Mouse (Mus musculus): ENCODE measurements at regions not wholly inside any gene's neighbourhood (a gene's known extent, or its start where the extent isn't known, plus 50 kb on each side); places are given as distances from the start of the nearest gene placed in this dataset.

DNA sequence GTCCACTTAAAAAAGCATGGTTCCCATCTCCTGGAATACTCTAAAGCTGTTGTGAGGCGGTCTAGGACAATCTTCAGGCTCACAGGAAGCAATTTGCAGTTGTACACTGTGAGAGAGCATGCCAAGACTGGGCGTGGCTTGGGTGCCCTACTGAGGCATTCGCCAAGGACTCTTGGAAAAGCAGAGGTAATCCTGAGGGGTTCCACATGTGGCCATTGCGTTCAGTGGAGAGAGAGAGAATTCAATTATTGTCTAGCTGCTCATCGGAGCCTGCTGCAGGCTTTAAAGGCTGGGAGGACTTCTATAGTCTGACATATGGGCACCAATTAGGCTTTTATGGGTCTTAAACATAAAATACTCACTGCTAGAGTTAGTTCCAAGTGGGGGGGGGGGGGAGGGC is 113.8 kb upstream of the Lnx1 start:
- H3K4me2 ChIP-seq (replicated peaks; ENCODE audit: low read depth, low read length), result no peak overlapping the region

DNA sequence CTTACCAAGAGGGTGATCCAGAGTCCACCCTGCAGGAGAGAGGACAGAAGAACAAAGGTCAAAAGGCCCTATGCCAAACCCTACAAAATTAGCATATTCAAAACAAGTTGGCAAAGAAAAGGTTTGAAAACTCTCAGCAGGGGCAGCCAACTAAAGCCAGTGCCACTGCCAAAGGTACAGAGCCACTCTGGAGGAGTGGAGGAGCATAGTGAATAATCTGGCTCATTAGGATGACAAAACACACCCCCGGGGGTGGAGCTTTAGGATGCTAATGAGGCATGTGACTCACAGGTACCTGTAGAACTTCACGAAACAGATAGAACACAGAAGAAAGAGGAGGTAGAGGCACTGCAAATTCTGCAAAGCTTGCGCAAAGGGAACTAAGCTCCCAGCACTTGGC is 110.7 kb upstream of the Lnx1 start:
- H3K4me2 ChIP-seq (replicated peaks; ENCODE audit: low read depth, low read length), result no peak overlapping the region
- no peaks in the 10 kb centered on the region for H3K27me3 ChIP-seq (ENCODE audit: insufficient read depth, low read length)
- 43% methylated on average over 3 of the region's 3 CpGs for WGBS
- H3K36me3 ChIP-seq (ENCODE audit: insufficient read depth, low read length), result no peaks in the 10 kb centered on the region
- H3K4me3 ChIP-seq (ENCODE audit: low read length), result no peak overlapping the region
- no peaks in the 10 kb centered on the region for H3K9me3 ChIP-seq (ENCODE audit: low read length)
- H3K27ac ChIP-seq (ENCODE audit: low read length), result no peak overlapping the region
- no peak for ATAC-seq (ENCODE audit: low FRiP score, low TSS enrichment)
- H3K4me1 ChIP-seq (ENCODE audit: insufficient read depth, low read length), result no peaks in the 10 kb centered on the region
- no peak overlapping the region for H3K9ac ChIP-seq (replicated peaks; ENCODE audit: low read length)

More for the DNA sequence above, 113.8 kb upstream of the Lnx1 start:
- 30% methylated on average over 5 of the region's 5 CpGs for WGBS
- Histone ChIP-seq H3K9ac (replicated peaks; ENCODE audit: low read length) (no peak overlapping the region), H3K27ac (ENCODE audit: low read length) (no peak overlapping the region), H3K4me1 (ENCODE audit: insufficient read depth, low read length) (no peaks in the 10 kb centered on the region), H3K36me3 (ENCODE audit: insufficient read depth, low read length) (no peaks in the 10 kb centered on the region), H3K4me3 (ENCODE audit: low read length) (no peak overlapping the region), H3K27me3 (ENCODE audit: insufficient read depth, low read length) (no peaks in the 10 kb centered on the region), H3K9me3 (ENCODE audit: low read length) (no peaks in the 10 kb centered on the region)
- 0 out of 2 replicates have a peak, but pooled peaks have one; percentile 39 for ATAC-seq (ENCODE audit: low FRiP score, low TSS enrichment)

DNA sequence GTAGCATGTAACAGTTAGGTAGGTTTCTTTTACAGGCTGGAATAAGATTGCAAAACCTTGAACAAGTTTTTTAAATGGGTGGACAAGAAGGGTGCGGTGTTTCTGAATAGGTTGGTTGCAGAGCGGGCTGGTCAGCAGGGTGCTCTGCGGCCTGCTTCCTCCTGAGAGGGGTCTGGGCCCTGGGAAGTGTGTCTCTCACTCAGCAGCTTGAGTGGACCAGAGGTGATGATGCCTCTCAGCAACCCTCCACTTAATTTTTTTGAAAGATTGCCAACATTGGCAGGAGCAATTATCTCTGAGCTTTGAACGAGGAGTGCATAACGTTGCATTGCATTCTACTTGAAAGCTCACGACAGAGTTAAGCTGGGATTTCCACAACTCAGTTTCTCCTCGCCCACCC is 108.3 kb upstream of the Lnx1 start:
- ATAC-seq (ENCODE audit: low FRiP score, low TSS enrichment), result no peak
- Histone ChIP-seq H3K4me3 (ENCODE audit: low read length) (no peak overlapping the region), H3K9ac (replicated peaks; ENCODE audit: low read length) (no peak overlapping the region), H3K27ac (ENCODE audit: low read length) (no peak overlapping the region), H3K9me3 (ENCODE audit: low read length) (no peaks in the 10 kb centered on the region), H3K36me3 (ENCODE audit: insufficient read depth, low read length) (no peaks in the 10 kb centered on the region), H3K4me2 (replicated peaks; ENCODE audit: low read depth, low read length) (no peak overlapping the region), H3K27me3 (ENCODE audit: insufficient read depth, low read length) (no peaks in the 10 kb centered on the region), H3K4me1 (ENCODE audit: insufficient read depth, low read length) (no peaks in the 10 kb centered on the region)
- WGBS, result 84% methylated on average over 7 of the region's 7 CpGs

DNA sequence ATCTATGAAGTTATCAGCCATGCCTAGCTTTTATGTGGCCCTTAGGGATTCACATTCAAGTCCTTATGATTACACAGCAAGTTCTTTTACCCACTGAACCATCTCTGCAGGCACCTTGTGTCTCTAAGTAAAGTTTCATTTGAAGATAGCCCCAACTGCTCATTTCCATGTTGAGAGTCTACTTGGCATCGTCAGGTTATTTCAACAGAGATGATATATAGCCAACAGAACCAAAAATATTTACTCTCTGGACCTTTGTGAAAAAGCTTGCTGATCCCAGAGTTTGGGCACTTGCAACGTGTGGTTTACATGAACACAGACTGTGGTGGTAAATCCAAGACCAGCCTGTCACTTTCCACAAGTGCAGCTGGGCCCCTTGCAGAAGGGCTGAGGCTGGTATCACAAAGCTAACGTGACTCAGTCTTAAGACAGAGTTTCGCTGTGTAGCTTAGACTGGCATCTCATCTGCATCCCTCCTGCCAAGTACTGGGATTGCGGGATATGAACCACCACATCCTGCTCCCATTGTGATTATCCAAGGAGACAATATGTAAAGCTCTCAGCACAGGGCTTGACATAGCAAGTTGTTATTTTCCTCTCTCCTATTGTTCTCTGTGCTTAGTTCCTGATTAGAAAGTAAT is 105.0 kb upstream of the Lnx1 start:
- no peak overlapping the region for H3K9ac ChIP-seq (replicated peaks; ENCODE audit: low read length)
- ATAC-seq (ENCODE audit: low FRiP score, low TSS enrichment), result no peak
- H3K27ac ChIP-seq (ENCODE audit: low read length), result no peak overlapping the region
- peaks cover under 1% of the 10 kb centered on the region; the same call in 1 of the 2 replicates for H3K27me3 ChIP-seq (ENCODE audit: insufficient read depth, low read length)
- 72% methylated on average over 5 of the region's 5 CpGs for WGBS
- H3K4me2 ChIP-seq (replicated peaks; ENCODE audit: low read depth, low read length), result no peak overlapping the region
- H3K4me3 ChIP-seq (ENCODE audit: low read length), result no peak overlapping the region
- no peaks in the 10 kb centered on the region for H3K9me3 ChIP-seq (ENCODE audit: low read length)
- no peaks in the 10 kb centered on the region for H3K36me3 ChIP-seq (ENCODE audit: insufficient read depth, low read length)
- no peaks in the 10 kb centered on the region for H3K4me1 ChIP-seq (ENCODE audit: insufficient read depth, low read length)

DNA sequence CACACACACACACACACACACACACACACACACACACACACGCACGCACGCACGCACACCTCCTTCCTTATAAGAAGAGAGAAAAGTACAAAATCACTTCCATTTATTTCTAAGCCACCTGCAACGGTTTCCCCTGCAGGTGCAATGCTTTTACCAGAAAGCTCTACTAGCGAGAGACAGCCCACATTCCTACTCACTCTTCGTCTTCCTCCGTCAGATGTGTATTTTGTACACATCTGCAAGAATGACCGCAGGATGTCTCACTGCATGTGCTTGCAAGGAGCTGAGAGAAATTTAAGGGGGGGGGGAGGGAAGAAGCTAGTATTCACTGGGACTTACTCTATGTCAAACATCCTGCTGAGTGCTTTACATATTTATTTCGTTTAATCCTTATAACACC is 99.2 kb upstream of the Lnx1 start:
- no peak overlapping the region for H3K27ac ChIP-seq (ENCODE audit: low read length)
- H3K36me3 ChIP-seq (ENCODE audit: insufficient read depth, low read length), result no peaks in the 10 kb centered on the region
- no peak overlapping the region for H3K9ac ChIP-seq (replicated peaks; ENCODE audit: low read length)
- peaks cover 5% of the 10 kb centered on the region; the same call in 1 of the 2 replicates for H3K4me1 ChIP-seq (ENCODE audit: insufficient read depth, low read length)
- H3K4me2 ChIP-seq (replicated peaks; ENCODE audit: low read depth, low read length), result no peak overlapping the region
- no peaks in the 10 kb centered on the region for H3K9me3 ChIP-seq (ENCODE audit: low read length)
- ATAC-seq (ENCODE audit: low FRiP score, low TSS enrichment), result no peak
- H3K27me3 ChIP-seq (ENCODE audit: insufficient read depth, low read length), result peaks cover 5% of the 10 kb centered on the region; the same call in 1 of the 2 replicates
- WGBS, result 81% methylated on average over 10 of the region's 10 CpGs
- H3K4me3 ChIP-seq (ENCODE audit: low read length), result no peak overlapping the region

DNA sequence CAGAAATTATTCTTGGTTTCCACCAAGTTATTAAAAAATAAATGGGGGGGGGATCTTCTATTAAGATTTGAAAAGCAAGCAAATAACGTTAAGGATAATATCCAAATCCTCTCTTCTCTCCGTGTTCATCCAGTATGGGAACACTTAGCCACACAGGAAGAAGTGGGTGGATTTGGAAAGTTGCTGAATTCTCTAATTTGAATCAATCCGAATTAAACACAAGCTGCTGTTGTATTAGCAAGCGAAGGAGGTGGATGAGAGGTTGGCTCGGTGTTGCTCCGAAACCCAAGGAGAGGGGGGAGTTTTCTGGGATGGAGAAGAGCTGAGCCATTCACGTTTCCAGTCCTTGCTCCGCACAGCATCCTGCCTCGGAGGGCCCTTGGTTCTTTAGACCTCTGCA is 97.6 kb upstream of the Lnx1 start:
- H3K4me1 ChIP-seq (ENCODE audit: insufficient read depth, low read length), result peaks cover 5% of the 10 kb centered on the region; the same call in 1 of the 2 replicates
- WGBS, result 51% methylated on average over 9 of the region's 9 CpGs
- no peak for ATAC-seq (ENCODE audit: low FRiP score, low TSS enrichment)

DNA sequence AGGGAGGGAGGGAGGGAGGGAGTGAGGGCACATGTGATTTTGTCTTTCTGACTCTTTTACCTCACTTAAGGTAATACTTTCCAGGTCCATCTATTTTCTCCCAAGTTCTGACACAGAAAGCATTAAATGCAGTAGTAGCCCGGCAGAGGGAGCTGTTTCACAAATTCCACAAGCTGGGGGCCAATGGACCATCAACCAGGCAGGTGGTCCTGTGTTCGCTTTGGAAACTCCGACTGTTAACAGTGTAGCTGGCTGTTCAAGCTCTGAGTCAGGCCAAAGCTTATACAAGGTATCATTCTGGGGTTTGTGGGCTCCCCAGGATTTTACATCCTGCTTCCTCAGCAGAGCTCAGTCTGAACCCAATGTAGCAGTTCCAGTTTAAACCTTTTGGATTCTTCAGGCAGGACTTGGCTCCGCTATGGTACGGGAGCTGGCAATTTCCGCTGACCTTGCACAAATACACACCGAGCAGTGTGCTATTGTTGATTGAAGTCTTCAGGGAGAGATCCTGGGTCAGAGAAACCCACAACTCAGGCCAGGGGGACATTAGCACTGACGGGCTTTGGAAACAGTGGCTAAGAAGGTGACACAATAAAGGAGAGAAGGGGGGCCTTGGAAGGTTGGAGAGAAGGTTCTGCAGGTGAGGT is 93.8 kb upstream of the Lnx1 start:
- H3K4me2 ChIP-seq (replicated peaks; ENCODE audit: low read depth, low read length), result no peak overlapping the region
- H3K4me1 ChIP-seq (ENCODE audit: insufficient read depth, low read length), result peaks cover 32% of the 10 kb centered on the region
- H3K4me3 ChIP-seq (ENCODE audit: low read length), result no peak overlapping the region
- H3K9ac ChIP-seq (replicated peaks; ENCODE audit: low read length), result no peak overlapping the region
- 41% methylated on average over 8 of the region's 8 CpGs for WGBS
- H3K36me3 ChIP-seq (ENCODE audit: insufficient read depth, low read length), result no peaks in the 10 kb centered on the region
- H3K27ac ChIP-seq (ENCODE audit: low read length), result no peak overlapping the region
- no peak for ATAC-seq (ENCODE audit: low FRiP score, low TSS enrichment)
- peaks cover 3% of the 10 kb centered on the region; the same call in 1 of the 2 replicates for H3K9me3 ChIP-seq (ENCODE audit: low read length)
- H3K27me3 ChIP-seq (ENCODE audit: insufficient read depth, low read length), result 0 out of 2 replicates have a peak, but pooled peaks cover under 1% of the 10 kb centered on the region

More for the DNA sequence above, 97.6 kb upstream of the Lnx1 start:
- Histone ChIP-seq H3K9me3 (ENCODE audit: low read length) (no peaks in the 10 kb centered on the region), H3K4me2 (replicated peaks; ENCODE audit: low read depth, low read length) (no peak overlapping the region), H3K27me3 (ENCODE audit: insufficient read depth, low read length) (peaks cover 5% of the 10 kb centered on the region; the same call in 1 of the 2 replicates), H3K9ac (replicated peaks; ENCODE audit: low read length) (no peak overlapping the region), H3K27ac (ENCODE audit: low read length) (no peak overlapping the region), H3K36me3 (ENCODE audit: insufficient read depth, low read length) (no peaks in the 10 kb centered on the region), H3K4me3 (ENCODE audit: low read length) (no peak overlapping the region)

DNA sequence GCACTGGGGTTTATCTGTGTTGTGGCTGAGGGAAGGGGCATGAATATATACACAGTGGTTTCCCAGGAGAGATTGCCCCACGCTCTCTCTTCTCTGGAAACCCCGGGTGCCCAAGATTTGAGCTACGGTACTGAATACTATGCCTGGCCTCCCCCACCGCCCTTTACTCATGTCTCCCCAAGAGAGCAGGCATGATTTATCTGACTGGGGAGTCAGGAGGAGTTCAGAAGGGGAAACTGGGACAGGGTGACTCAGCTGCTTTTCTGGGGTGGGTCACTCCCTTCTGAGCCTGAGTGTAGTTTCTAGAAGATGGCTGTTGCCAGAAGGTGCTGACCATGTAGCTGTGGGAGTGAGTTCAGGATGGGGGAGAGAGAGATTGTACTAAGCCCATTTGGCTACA is 92.0 kb upstream of the Lnx1 start:
- Histone ChIP-seq H3K9me3 (ENCODE audit: low read length) (peaks cover 3% of the 10 kb centered on the region; the same call in 1 of the 2 replicates), H3K4me2 (replicated peaks; ENCODE audit: low read depth, low read length) (no peak overlapping the region), H3K9ac (replicated peaks; ENCODE audit: low read length) (no peak overlapping the region), H3K4me1 (ENCODE audit: insufficient read depth, low read length) (peaks cover 28% of the 10 kb centered on the region), H3K36me3 (ENCODE audit: insufficient read depth, low read length) (no peaks in the 10 kb centered on the region), H3K27me3 (ENCODE audit: insufficient read depth, low read length) (no peaks in the 10 kb centered on the region), H3K4me3 (ENCODE audit: low read length) (no peak overlapping the region), H3K27ac (ENCODE audit: low read length) (no peak overlapping the region)
- WGBS, result 62% methylated on average over 4 of the region's 4 CpGs
- no peak for ATAC-seq (ENCODE audit: low FRiP score, low TSS enrichment)

DNA sequence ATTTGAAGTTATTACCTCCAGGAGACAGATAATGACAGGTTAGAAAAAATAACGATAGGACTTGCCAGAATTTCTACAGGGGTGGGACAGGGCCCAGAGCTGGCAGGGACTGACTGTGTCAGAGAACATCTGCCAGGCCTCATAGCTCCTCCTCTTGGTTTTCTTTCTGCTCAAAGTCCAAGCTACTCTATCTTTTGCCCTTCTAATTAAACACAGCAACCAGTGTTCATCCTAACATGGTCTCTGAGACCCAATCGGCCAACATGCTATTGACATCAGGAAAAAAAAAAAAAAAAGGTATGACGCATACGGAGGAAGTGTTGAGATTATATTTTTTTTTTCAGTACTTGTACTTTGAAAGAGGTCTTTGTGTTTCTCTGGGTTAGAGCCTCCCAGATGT is 90.7 kb upstream of the Lnx1 start:
- ATAC-seq (ENCODE audit: low FRiP score, low TSS enrichment), result no peak
- WGBS, result 60% methylated on average over 4 of the region's 4 CpGs

DNA sequence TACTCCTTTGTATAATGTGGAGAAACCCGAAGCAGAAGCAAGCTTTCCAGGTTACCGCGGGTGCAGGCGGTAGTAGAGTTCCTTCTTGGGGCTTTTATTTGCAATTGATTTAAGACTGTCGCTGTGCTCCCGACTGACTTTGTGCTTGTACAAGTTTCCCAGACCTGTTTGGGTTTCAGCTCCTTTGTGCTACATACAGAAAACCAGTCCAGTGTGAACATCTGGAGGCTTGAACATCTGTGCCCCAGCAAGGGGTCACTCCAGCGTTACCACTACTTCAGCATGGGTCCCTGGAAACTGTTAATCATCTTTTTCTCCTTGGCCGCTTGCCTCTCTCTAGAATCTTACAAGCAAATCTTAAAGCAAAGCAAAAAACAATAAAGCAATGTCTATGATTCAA is 90.2 kb upstream of the Lnx1 start:
- 13% methylated on average over 8 of the region's 8 CpGs for WGBS
- peak overlapping the region; percentile 46; the same call in 1 of the 2 replicates for H3K4me2 ChIP-seq (replicated peaks; ENCODE audit: low read depth, low read length)
- peak; percentile 56; the same call in 1 of the 2 replicates for ATAC-seq (ENCODE audit: low FRiP score, low TSS enrichment)

More for the DNA sequence above, 90.7 kb upstream of the Lnx1 start:
- no peak overlapping the region for H3K4me2 ChIP-seq (replicated peaks; ENCODE audit: low read depth, low read length)
- peaks cover 28% of the 10 kb centered on the region for H3K4me1 ChIP-seq (ENCODE audit: insufficient read depth, low read length)
- peaks cover 3% of the 10 kb centered on the region; the same call in 1 of the 2 replicates for H3K9me3 ChIP-seq (ENCODE audit: low read length)
- H3K27me3 ChIP-seq (ENCODE audit: insufficient read depth, low read length), result no peaks in the 10 kb centered on the region
- peak overlapping the region; percentile 55 for H3K27ac ChIP-seq (ENCODE audit: low read length)
- H3K36me3 ChIP-seq (ENCODE audit: insufficient read depth, low read length), result no peaks in the 10 kb centered on the region
- H3K4me3 ChIP-seq (ENCODE audit: low read length), result no peak overlapping the region
- H3K9ac ChIP-seq (replicated peaks; ENCODE audit: low read length), result no peak overlapping the region

More for the DNA sequence above, 90.2 kb upstream of the Lnx1 start:
- peaks cover 3% of the 10 kb centered on the region; the same call in 1 of the 2 replicates for H3K9me3 ChIP-seq (ENCODE audit: low read length)
- no peaks in the 10 kb centered on the region for H3K27me3 ChIP-seq (ENCODE audit: insufficient read depth, low read length)
- H3K27ac ChIP-seq (ENCODE audit: low read length), result peak overlapping the region; percentile 85
- H3K9ac ChIP-seq (replicated peaks; ENCODE audit: low read length), result no peak overlapping the region; the same call in 1 of the 2 replicates
- no peaks in the 10 kb centered on the region for H3K36me3 ChIP-seq (ENCODE audit: insufficient read depth, low read length)
- H3K4me1 ChIP-seq (ENCODE audit: insufficient read depth, low read length), result peaks cover 28% of the 10 kb centered on the region
- no peak overlapping the region for H3K4me3 ChIP-seq (ENCODE audit: low read length)
